Mouse (Mus musculus) megakaryocyte, embryonic 14.5 days (primary cell): ENCODE results near the gene Mak.

Experiments
- FLI1 ChIP-seq: IDR thresholded peaks from 2 replicates; pipeline ENCODE4 v1.6.1; 2012; ENCODE audit warnings: low read length, inconsistent platforms, mixed read lengths
- GATA1 ChIP-seq: IDR thresholded peaks from 3 replicates; pipeline ENCODE4 v1.6.1; 2012; ENCODE audit warnings: mixed read lengths, low read length, inconsistent platforms, borderline replicate concordance

- no peak for TF ChIP-seq GATA1
- TF ChIP-seq FLI1, result no peak
These were observed 26.0 kb upstream of the Mak start for GRCm38 (mm10) chr13:41105541-41105940.
